Mouse (Mus musculus) telencephalon, adult 2 months (tissue): ENCODE measurements around the gene Rpl36al.

Experiments
- DNase-seq: peaks from one replicate; pipeline ENCODE4 v3.0.0-alpha.2; 2011; ENCODE audit warnings: low read depth, low spot score

Gene Rpl36al

GRCm38 (mm10) chr12:69158765-69159577 lies 24.9 kb downstream of the Rpl36al start, which contains the start of gene Rps29:
Rps29 (minus strand) TSS chr12:69159186.
- peak; percentile 99 for DNase-seq

- DNase-seq: peak; percentile 8
These were observed 25.5 kb downstream of the Rpl36al start for GRCm38 (mm10) chr12:69158366-69158764.

DNA sequence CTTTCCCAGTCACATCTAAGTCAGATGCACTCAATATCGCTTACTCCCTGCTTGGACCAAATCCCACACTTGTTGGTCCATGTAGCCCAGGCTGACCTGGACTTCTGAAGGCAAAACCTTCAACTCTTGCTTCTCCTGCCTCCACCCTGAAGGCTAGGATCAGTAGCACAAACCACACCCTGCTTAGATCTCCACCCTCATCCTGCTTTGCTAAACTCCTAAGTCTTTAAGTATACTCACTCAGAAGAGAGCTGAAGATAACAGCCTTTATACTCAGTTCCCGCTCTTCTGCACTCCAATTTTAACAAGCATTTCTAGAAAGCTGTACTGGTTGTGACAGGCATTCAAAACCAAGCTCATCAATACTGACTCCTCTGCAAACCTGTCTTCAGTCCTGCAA lies 26.8 kb downstream of the Rpl36al start:
- DNase-seq: no peak

- DNase-seq: no peak
These were observed 27.4 kb downstream of the Rpl36al start for GRCm38 (mm10) chr12:69156436-69156835.

GRCm38 (mm10) chr12:69155923-69156322 lies 28.0 kb downstream of the Rpl36al start:
- no peak for DNase-seq

- no peak for DNase-seq
These were observed 33.8 kb downstream of the Rpl36al start for GRCm38 (mm10) chr12:69150049-69150448.

- DNase-seq: no peak
These were observed 36.6 kb downstream of the Rpl36al start for GRCm38 (mm10) chr12:69147166-69147735.

- DNase-seq: no peak
These were observed 40.4 kb downstream of the Rpl36al start for GRCm38 (mm10) chr12:69143460-69143859.

- DNase-seq: no peak
These were observed 44.0 kb downstream of the Rpl36al start for GRCm38 (mm10) chr12:69139841-69140240.

DNA sequence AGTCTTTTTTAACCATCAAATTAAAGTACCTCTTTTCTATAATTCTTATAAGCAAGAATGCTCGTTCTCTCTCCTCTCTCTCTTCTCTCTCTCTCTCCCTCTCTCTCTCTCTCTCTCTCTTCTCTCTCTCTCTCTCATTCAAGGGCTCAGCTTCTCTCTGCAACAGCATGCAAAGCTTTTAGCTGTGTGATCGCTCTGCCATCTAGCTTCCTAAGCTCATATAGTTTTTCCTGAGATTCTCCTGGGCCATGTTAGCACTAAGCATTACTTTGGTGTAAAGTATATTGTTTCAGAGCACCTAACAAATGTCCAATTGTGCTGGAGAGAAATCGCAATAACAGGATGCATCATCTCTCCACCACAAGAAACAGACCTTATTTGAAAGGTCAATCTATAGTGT lies 44.7 kb downstream of the Rpl36al start:
- DNase-seq: no peak
